Mouse (Mus musculus) heart, embryonic 11.5 days (tissue): ENCODE results near the gene Khdrbs1. TPM values are rescaled to one million over a fixed set of nuclear protein-coding genes. Genes with fewer than 3 reads are reported as not detected.
"Not testable (repeated sequence)": the region's sequence is repeated elsewhere in the genome, so short reads cannot be mapped to it uniquely, and the experiment has no call there.

Experiments
- ATAC-seq: fragments of 200-750 bp; cut with Nextera tagmentation; replicated peaks from 2 replicates; pipeline ENCODE4 v1.8.0; 2017; ENCODE audit warnings: moderate library complexity; ENCODE audit not compliant: insufficient number of reproducible peaks, low FRiP score, low TSS enrichment
- H3K27ac ChIP-seq: fragments of 300-500 bp; sonication (generic); 2 replicates; pipeline ENCODE4 v1.5.1; 2014; ENCODE audit warnings: mild to moderate bottlenecking, low read depth, low read length
- H3K27me3 ChIP-seq: fragments of 300-500 bp; sonication (generic); 2 replicates; pipeline ENCODE4 v1.6.1; 2014; ENCODE audit warnings: mild to moderate bottlenecking, low read length, mixed read lengths; ENCODE audit not compliant: control insufficient read depth, insufficient read depth
- H3K36me3 ChIP-seq: fragments of 300-500 bp; sonication (generic); 2 replicates; pipeline ENCODE4 v1.6.1; 2014; ENCODE audit warnings: mild to moderate bottlenecking, low read length, moderate library complexity, mixed read lengths; ENCODE audit not compliant: control insufficient read depth, insufficient read depth
- H3K4me1 ChIP-seq: fragments of 300-500 bp; sonication (generic); 2 replicates; pipeline ENCODE4 v1.6.1; 2014; ENCODE audit warnings: low read length; ENCODE audit not compliant: control insufficient read depth, insufficient read depth
- H3K4me2 ChIP-seq: fragments of 300-500 bp; sonication (generic); 2 replicates; pipeline ENCODE4 v1.6.1; 2014; ENCODE audit warnings: mild to moderate bottlenecking, moderate library complexity
- H3K4me3 ChIP-seq: fragments of 300-500 bp; sonication (generic); 2 replicates; pipeline ENCODE4 v1.5.1; 2014; ENCODE audit warnings: low read depth, low read length
- H3K9ac ChIP-seq: fragments of 300-500 bp; sonication (generic); 2 replicates; pipeline ENCODE4 v1.6.1; 2014; ENCODE audit warnings: mild to moderate bottlenecking, low read depth, low read length, moderate library complexity
- H3K9me3 ChIP-seq: fragments of 300-500 bp; sonication (generic); replicated peaks from 2 replicates; pipeline ENCODE4 v1.6.1; 2016; ENCODE audit warnings: low read length; ENCODE audit not compliant: control insufficient read depth
- WGBS: fragments of 180-500 bp; shearing (Covaris S2); extraction: QIAGEN DNeasy Blood & Tissue Kit; methylation state at CpG from one replicate; pipeline ENCODE4 v1.1.7; 2014; ENCODE audit not compliant: insufficient replicate concordance; 5-methylcytosine and 5-hydroxymethylcytosine counted together
- polyA plus RNA-seq: library from polyadenylated mRNA; unstranded; fragments of >200 nt; fragmentation: Nextera tagmentation; extraction: Ambion mirVana; gene quantifications from 2 replicates; pipeline ENCODE4 v1.2.1, GENCODE M21; 2014

The Khdrbs1 gene
- polyA plus RNA-seq, 1 experiment from 2014 or later: 73.0 TPM

DNA sequence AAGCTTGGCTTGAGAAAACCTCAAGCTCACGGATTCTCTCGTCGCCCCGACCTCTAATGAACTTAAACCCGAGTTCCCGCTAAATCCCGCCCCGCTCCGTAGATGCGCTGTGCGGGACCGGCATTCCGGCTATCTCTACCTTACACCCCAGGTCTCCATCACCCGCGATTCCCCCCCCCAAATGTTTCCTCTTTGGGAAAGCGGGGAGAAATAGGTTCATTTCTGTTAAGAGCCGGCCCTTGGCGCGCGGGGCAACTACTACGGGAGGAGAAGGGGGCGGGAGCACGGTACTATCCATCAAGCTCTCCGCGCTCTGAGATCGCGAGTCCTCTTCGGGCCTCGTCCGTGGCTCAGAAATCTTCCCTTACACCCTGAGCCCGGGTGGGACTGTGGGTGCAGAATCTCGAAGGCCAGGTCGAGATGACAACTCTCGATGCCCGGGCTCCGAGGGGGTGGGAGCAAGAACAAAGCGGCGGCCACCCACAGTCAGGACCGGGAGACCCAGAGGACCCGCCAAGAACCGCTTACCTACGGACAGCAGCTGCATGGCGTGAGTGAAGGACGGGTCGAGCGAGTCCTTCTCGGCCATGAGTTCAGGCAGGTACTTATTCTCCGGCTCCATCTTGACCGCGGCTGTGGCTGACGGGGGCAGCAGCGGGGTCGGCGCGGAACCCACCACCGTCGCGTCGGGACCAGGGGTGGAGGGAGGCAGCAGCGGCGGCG is 691 bp downstream of the Khdrbs1 start:
- peak overlapping the region; percentile 65 for H3K4me2 ChIP-seq
- ATAC-seq: no peak
- no peaks in the 10 kb centered on the region for H3K36me3 ChIP-seq
- H3K27me3 ChIP-seq: no peaks in the 10 kb centered on the region
- peak overlapping the region; percentile 100 for H3K27ac ChIP-seq
- H3K4me3 ChIP-seq: peak overlapping the region; percentile 81
- H3K9ac ChIP-seq: peak overlapping the region; percentile 94
- under 1% methylated on average over 62 of the region's 62 CpGs for WGBS
- no peaks in the 10 kb centered on the region for H3K9me3 ChIP-seq
- peaks cover 21% of the 10 kb centered on the region for H3K4me1 ChIP-seq

DNA sequence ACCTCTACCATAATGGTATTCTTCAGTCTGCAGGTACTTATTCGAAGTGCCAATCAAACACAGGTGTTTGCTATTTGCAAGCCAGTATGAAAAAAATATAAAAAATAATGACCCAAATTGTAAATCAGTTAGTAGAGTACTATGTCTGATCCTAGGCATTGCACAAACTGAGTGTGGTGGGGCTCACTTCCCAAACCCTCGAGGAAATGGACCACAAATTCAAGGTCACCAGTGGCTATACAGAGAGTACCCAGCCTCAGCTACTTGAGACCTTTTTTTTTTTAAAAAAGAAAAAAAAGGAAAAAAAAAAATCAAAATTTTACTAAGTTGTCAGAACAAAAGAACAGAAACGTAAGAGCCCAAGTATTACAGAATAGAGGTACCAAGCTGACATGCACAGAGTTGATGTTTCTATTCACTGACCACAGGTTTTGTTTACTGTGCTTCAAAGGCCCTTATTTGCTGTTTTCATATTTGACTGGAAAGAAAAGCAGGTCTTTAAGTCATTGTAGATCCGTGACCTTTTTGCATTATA is 2.9 kb downstream of the Khdrbs1 start:
- ATAC-seq: no peak
- H3K4me2 ChIP-seq: peak overlapping the region; percentile 31
- H3K9me3 ChIP-seq: no peaks in the 10 kb centered on the region
- H3K4me3 ChIP-seq: 0 out of 2 replicates have a peak overlapping the region, but pooled peaks have one; percentile 8
- H3K36me3 ChIP-seq: no peaks in the 10 kb centered on the region; the same call in 1 of the 2 replicates
- peaks cover 21% of the 10 kb centered on the region for H3K4me1 ChIP-seq
- H3K27me3 ChIP-seq: no peaks in the 10 kb centered on the region
- no peak overlapping the region for H3K27ac ChIP-seq
- no peak overlapping the region for H3K9ac ChIP-seq
- WGBS: 83% methylated on average over 4 of the region's 4 CpGs

DNA sequence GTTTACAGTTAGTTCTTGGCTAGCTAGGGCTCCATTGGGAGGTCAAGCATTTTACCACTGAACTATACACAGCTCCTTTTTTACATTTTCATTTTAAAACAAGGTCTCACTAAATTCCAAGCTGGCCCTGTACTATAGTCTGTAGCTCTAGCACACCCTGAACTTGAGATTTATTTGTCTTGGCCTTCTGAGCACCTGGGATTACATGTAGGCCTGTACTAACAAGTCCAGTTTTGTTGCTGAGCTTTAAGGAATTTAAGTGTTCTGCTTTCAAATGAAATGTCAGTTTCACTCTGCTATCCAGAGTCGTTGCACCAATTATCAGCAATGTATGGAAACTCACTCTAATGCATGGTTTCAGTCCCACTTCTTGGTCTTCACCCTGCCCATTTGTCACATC is 5.9 kb downstream of the Khdrbs1 start:
- no peak overlapping the region for H3K4me2 ChIP-seq
- no peak overlapping the region for H3K4me3 ChIP-seq
- H3K27me3 ChIP-seq: no peaks in the 10 kb centered on the region
- H3K9ac ChIP-seq: no peak overlapping the region
- no peak overlapping the region for H3K27ac ChIP-seq
- H3K4me1 ChIP-seq: peaks cover 12% of the 10 kb centered on the region
- H3K9me3 ChIP-seq: no peaks in the 10 kb centered on the region
- H3K36me3 ChIP-seq: no peaks in the 10 kb centered on the region; the same call in 1 of the 2 replicates
- ATAC-seq: no peak
- 85% methylated on average over 1 of the region's 1 CpGs for WGBS

DNA sequence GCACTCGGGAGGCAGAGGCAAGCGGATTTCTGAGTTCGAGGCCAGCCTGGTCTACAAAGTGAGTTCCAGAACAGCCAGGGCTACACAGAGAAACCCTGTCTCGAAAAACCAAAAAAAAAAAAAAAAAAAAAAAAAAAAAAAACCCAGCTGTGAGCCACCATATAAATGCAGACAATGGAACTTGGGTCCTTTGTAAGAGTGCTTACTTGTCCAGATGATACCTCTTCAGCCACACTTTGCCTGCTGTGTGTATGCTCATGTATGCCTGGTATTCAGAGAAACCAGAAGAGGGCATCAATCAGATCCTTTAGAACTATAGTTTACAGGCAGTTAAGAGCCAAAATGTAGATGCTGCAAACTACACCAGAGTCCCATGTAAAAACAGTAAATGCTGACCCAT is 6.6 kb downstream of the Khdrbs1 start:
- peaks cover 12% of the 10 kb centered on the region for H3K4me1 ChIP-seq
- ATAC-seq, H3K27me3 ChIP-seq, H3K4me3 ChIP-seq, H3K9me3 ChIP-seq, H3K4me2 ChIP-seq, H3K27ac ChIP-seq, H3K9ac ChIP-seq, H3K36me3 ChIP-seq: not testable (repeated sequence)
- 97% methylated on average over 4 of the region's 4 CpGs for WGBS

DNA sequence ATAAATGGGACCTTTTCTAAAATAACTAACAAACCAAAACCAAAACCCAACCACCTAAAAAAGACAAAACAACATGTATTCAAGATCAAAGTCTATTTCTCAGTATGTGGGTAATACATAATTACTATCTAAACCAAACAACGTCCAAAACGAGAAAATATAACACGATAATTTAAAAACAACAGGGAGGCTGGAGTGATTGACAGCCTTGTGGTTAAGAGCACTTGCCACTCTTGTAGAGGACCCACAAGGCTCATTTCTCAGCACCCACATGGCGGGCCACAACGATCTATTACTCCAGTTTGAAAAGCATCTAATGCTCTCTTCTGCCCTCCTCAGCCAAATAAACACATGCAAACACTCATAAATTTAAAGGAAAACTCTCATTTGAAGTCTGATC is 10.7 kb downstream of the Khdrbs1 start:
- no peak overlapping the region for H3K9ac ChIP-seq
- ATAC-seq: no peak
- H3K9me3 ChIP-seq: no peaks in the 10 kb centered on the region
- H3K36me3 ChIP-seq: peaks cover 9% of the 10 kb centered on the region
- H3K4me1 ChIP-seq: no peaks in the 10 kb centered on the region
- H3K4me3 ChIP-seq: no peak overlapping the region
- 84% methylated on average over 5 of the region's 5 CpGs for WGBS
- H3K27me3 ChIP-seq: no peaks in the 10 kb centered on the region
- no peak overlapping the region for H3K4me2 ChIP-seq
- no peak overlapping the region for H3K27ac ChIP-seq

DNA sequence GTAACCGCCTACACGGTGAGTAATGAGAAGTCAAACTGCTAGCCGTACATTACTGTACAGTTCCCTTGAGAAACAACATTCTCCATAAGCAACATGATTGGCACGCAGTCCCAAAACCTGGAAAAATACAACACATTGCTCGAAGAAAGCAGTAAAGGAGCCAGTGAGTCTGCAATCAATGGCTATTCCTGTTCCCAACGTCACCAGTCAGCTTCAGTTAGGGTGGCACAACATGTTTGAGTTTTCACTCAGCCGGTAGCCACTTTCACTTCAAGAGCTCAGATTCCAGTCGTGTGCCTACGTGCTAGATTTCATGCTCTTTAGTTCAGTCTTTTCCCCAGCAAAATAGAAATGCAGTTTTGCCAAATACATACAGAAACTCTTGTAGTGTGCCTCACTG is 25.8 kb downstream of the Khdrbs1 start:
- no peak overlapping the region for H3K9ac ChIP-seq
- H3K4me3 ChIP-seq: no peak overlapping the region
- no peak overlapping the region for H3K4me2 ChIP-seq
- H3K9me3 ChIP-seq: no peaks in the 10 kb centered on the region
- ATAC-seq: no peak
- 93% methylated on average over 9 of the region's 9 CpGs for whole genome bisulfite sequencing
- peaks cover 49% of the 10 kb centered on the region for H3K36me3 ChIP-seq
- no peak overlapping the region for H3K27ac ChIP-seq
- H3K4me1 ChIP-seq: no peaks in the 10 kb centered on the region
- H3K27me3 ChIP-seq: no peaks in the 10 kb centered on the region

DNA sequence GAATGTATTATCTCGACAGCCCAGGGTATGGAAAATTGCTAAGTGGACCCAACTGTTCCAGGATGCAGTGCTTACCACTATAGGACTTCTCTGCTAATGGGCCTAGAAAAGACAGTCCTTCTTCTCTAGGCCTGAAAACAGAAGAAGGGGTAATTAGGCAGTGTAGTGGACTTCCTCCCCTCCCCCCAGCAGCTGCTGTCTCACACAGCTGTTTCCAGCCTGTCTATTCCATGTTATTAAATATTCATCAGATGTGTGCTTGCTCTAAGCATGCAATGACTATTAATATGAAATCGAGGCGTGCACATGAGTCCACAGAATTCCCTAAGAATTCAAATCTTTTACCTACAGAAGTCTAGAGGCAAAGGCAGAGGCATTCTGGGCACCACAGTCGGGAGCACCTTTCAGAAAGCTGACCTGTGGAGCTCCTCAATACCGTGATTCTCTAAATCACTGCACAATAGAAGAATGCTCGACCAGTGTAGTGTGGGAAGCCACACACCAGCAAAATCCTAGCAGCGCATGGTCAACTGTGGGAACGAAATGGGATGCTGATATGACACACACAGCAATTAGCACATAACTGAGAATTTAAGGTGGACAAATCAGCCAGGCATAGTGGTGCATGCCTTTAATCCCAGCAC is 32.5 kb downstream of the Khdrbs1 start:
- Histone ChIP-seq H3K27me3 (no peaks in the 10 kb centered on the region), H3K9ac (no peak overlapping the region), H3K27ac (peak overlapping the region; percentile 15; the same call in 1 of the 2 replicates), H3K9me3 (no peaks in the 10 kb centered on the region), H3K4me2 (no peak overlapping the region), H3K36me3 (peaks cover 48% of the 10 kb centered on the region), H3K4me1 (no peaks in the 10 kb centered on the region), H3K4me3 (no peak overlapping the region)
- no peak for ATAC-seq
- 80% methylated on average over 8 of the region's 8 CpGs for WGBS

DNA sequence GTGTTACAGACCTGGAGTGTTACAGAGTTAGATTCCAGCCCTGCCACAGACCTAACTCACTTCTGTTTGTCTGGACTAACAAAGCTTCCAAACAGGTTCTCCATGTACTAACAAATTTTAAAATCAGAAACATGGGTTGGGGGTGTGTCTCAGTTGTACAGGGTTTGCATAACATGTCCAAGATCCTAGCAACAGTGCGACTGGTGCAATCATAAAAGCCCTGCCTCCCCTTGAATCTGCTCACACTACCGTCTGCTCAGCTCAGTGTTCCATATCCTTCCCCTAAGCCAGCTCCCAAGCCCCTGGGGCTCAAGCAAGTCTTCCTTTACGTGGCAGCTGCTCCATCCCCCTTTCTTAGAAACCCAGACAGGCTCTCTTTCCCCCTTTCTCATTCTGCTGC is 35.4 kb downstream of the Khdrbs1 start:
- H3K4me2 ChIP-seq: no peak overlapping the region
- no peak overlapping the region for H3K4me3 ChIP-seq
- peaks cover 12% of the 10 kb centered on the region for H3K4me1 ChIP-seq
- H3K27me3 ChIP-seq: no peaks in the 10 kb centered on the region
- H3K36me3 ChIP-seq: peaks cover 43% of the 10 kb centered on the region
- no peak for ATAC-seq
- no peak overlapping the region for H3K27ac ChIP-seq
- H3K9me3 ChIP-seq: no peaks in the 10 kb centered on the region
- H3K9ac ChIP-seq: no peak overlapping the region
- 79% methylated on average over 3 of the region's 3 CpGs for WGBS
